Mouse (Mus musculus) liver, postnatal 0 days (tissue): ENCODE measurements around the gene Orm1. TPM values are rescaled to one million over a fixed set of nuclear protein-coding genes. Genes with fewer than 3 reads are reported as not detected.
"Not testable (repeated sequence)": the region's sequence is repeated elsewhere in the genome, so short reads cannot be mapped to it uniquely, and the experiment has no call there.

ENCODE experiments used
- ATAC-seq: fragments of 200-750 bp; cut with Nextera tagmentation; 2 replicates; pipeline ENCODE4 v1.8.0; 2017; ENCODE audit warnings: mild to moderate bottlenecking, moderate library complexity
- DNase-seq: peaks from one replicate; pipeline ENCODE4 v3.0.0-alpha.2; 2016
- H3K27ac ChIP-seq: fragments of 300-500 bp; sonication (generic); 2 replicates; pipeline ENCODE4 v1.5.1; 2014; ENCODE audit warnings: antibody characterized with exemption, moderate library complexity, mild to moderate bottlenecking, low read depth
- H3K27me3 ChIP-seq: fragments of 300-500 bp; sonication (generic); 2 replicates; pipeline ENCODE4 v1.6.1; 2014; ENCODE audit warnings: low read length, control low read depth, mixed read lengths; ENCODE audit not compliant: insufficient read depth
- H3K36me3 ChIP-seq: fragments of 300-500 bp; sonication (generic); replicated peaks from 2 replicates; pipeline ENCODE4 v1.6.1; 2014; ENCODE audit warnings: mild to moderate bottlenecking, control low read depth, low read length, moderate library complexity, mixed read lengths; ENCODE audit not compliant: insufficient read depth
- H3K4me1 ChIP-seq: fragments of 300-500 bp; sonication (generic); 2 replicates; pipeline ENCODE4 v1.6.1; 2014; ENCODE audit warnings: antibody characterized with exemption, mild to moderate bottlenecking, control low read depth; ENCODE audit not compliant: insufficient read depth
- H3K4me2 ChIP-seq: fragments of 300-500 bp; sonication (generic); 2 replicates; pipeline ENCODE4 v1.6.1; 2014; ENCODE audit warnings: low read depth, mild to moderate bottlenecking, low read length, moderate library complexity, mixed read lengths
- H3K4me3 ChIP-seq: fragments of 300-500 bp; sonication (generic); 2 replicates; pipeline ENCODE4 v1.5.1; 2014; ENCODE audit warnings: low read depth, low read length
- H3K9ac ChIP-seq: fragments of 300-500 bp; sonication (generic); replicated peaks from 2 replicates; pipeline ENCODE4 v1.6.1; 2014; ENCODE audit warnings: mild to moderate bottlenecking, moderate library complexity
- H3K9me3 ChIP-seq: fragments of 300-500 bp; sonication (generic); 2 replicates; pipeline ENCODE4 v1.6.1; 2016; ENCODE audit warnings: mild to moderate bottlenecking, control low read depth, low read length, mixed read lengths
- CTCF ChIP-seq: sonication (generic); IDR thresholded peaks from 2 replicates; pipeline ENCODE4 v1.5.1; 2016; ENCODE audit warnings: antibody characterized with exemption, low read depth
- EP300 ChIP-seq: IDR thresholded peaks from 2 replicates; pipeline ENCODE4 v1.6.1; 2016; ENCODE audit warnings: antibody characterized with exemption, low read depth, mild to moderate bottlenecking
- WGBS: fragments of 180-500 bp; shearing (Covaris S2); extraction: QIAGEN DNeasy Blood & Tissue Kit; methylation state at CpG from one replicate; pipeline ENCODE4 v1.1.7; 2014; ENCODE audit not compliant: insufficient replicate concordance; 5-methylcytosine and 5-hydroxymethylcytosine counted together
- polyA plus RNA-seq: library from polyadenylated mRNA; unstranded; fragments of >200 nt; fragmentation: Nextera tagmentation; extraction: Ambion mirVana; gene quantifications from 2 replicates; pipeline ENCODE4 v1.2.1, GENCODE M21; 2015

Gene Orm1
- polyA plus RNA-seq, 1 experiment from 2014 or later: 2.5 TPM

GRCm38 (mm10) chr4:63319566-63319965 lies 24.8 kb upstream of the Orm1 start:
- not testable (repeated sequence) for H3K36me3 ChIP-seq, H3K27me3 ChIP-seq, H3K9me3 ChIP-seq, H3K9ac ChIP-seq, H3K4me3 ChIP-seq, H3K4me2 ChIP-seq, H3K4me1 ChIP-seq, H3K27ac ChIP-seq, ATAC-seq
- TF ChIP-seq CTCF: peak; percentile 72
- 29% methylated on average over 3 of the region's 3 CpGs for WGBS
- peak; percentile 64 for DNase-seq

- no peak overlapping the region for H3K4me2 ChIP-seq
- H3K4me1 ChIP-seq: no peaks in the 10 kb centered on the region
- 84% methylated on average over 8 of the region's 8 CpGs for WGBS
- TF ChIP-seq EP300 (no peak), CTCF (no peak)
- H3K9ac ChIP-seq: no peak overlapping the region
- H3K4me3 ChIP-seq: no peak overlapping the region
- no peak for ATAC-seq
- H3K27ac ChIP-seq: no peak overlapping the region
- H3K27me3 ChIP-seq: no peaks in the 10 kb centered on the region
- H3K9me3 ChIP-seq: no peaks in the 10 kb centered on the region
- no peak for DNase-seq
- H3K36me3 ChIP-seq: peaks cover 3% of the 10 kb centered on the region; the same call in 1 of the 2 replicates
Observed at GRCm38 (mm10) chr4:63323275-63323815, 21.0 kb upstream of the Orm1 start.

DNA sequence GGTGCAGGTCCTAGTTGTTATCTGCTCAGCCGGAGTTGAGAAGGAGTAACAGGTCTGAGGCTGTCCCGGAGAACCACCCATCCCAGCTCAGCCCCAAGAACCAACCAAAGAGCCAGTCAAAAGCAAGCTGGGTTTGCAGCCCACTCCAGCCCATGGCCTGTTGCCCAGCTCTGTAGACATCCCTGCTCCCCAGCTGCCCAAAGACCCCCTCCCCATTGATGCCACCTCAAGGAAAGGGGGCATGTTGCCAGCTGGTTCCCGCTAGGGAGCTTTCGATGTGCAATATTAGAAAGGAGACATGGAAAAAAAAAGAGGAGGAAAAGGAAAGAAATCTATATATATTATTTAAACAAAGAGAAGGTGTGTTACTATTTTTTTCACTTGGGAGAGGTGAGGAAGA lies 11.0 kb upstream of the Orm1 start:
- H3K9ac ChIP-seq: no peak overlapping the region
- no peaks in the 10 kb centered on the region for H3K27me3 ChIP-seq
- H3K36me3 ChIP-seq: peaks cover 4% of the 10 kb centered on the region; the same call in 1 of the 2 replicates
- H3K4me1 ChIP-seq: no peaks in the 10 kb centered on the region
- H3K4me3 ChIP-seq: no peak overlapping the region
- no peak for DNase-seq
- TF ChIP-seq EP300 (no peak), CTCF (no peak)
- ATAC-seq: no peak
- no peak overlapping the region for H3K27ac ChIP-seq
- no peak overlapping the region for H3K4me2 ChIP-seq
- WGBS: 90% methylated on average over 4 of the region's 4 CpGs
- no peaks in the 10 kb centered on the region for H3K9me3 ChIP-seq

- H3K4me2 ChIP-seq: no peak overlapping the region
- H3K27me3 ChIP-seq: no peaks in the 10 kb centered on the region
- H3K9ac ChIP-seq: no peak overlapping the region
- no peak for DNase-seq
- H3K36me3 ChIP-seq: no peaks in the 10 kb centered on the region
- H3K4me1 ChIP-seq: no peaks in the 10 kb centered on the region
- no peak overlapping the region for H3K27ac ChIP-seq
- H3K4me3 ChIP-seq: no peak overlapping the region
- 46% methylated on average over 3 of the region's 3 CpGs for WGBS
- peak; percentile 83 for ATAC-seq
- no peaks in the 10 kb centered on the region for H3K9me3 ChIP-seq
- TF ChIP-seq CTCF (no peak), EP300 (no peak)
Observed at GRCm38 (mm10) chr4:63338414-63339076, 5.8 kb upstream of the Orm1 start.

DNA sequence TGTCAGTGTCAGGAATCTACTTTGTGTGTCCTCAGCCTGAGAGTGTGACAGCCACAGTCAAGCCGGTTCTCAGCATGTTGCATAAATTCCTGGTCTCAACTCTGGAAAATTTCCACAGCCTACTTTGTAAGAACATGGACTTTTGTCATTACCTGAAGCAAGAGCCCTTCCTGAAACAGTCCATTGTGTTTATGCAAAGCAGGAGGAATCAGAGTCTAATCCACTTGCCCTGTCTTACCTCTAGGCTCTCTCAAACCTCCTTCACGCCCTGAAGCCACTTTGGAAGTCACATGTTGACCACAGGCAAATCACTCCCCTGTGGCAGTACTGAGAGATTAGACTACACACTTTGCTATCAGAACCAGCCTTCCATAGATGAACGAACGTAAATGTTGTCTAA lies 1.9 kb upstream of the Orm1 start:
- Histone ChIP-seq H3K4me3 (no peak overlapping the region), H3K36me3 (no peaks in the 10 kb centered on the region), H3K27ac (no peak overlapping the region), H3K4me2 (no peak overlapping the region), H3K27me3 (no peaks in the 10 kb centered on the region), H3K4me1 (no peaks in the 10 kb centered on the region), H3K9ac (no peak overlapping the region), H3K9me3 (no peaks in the 10 kb centered on the region)
- ATAC-seq: no peak
- WGBS: 52% methylated on average over 4 of the region's 4 CpGs
- no peak for TF ChIP-seq CTCF
- TF ChIP-seq EP300: no peak
- DNase-seq: no peak

DNA sequence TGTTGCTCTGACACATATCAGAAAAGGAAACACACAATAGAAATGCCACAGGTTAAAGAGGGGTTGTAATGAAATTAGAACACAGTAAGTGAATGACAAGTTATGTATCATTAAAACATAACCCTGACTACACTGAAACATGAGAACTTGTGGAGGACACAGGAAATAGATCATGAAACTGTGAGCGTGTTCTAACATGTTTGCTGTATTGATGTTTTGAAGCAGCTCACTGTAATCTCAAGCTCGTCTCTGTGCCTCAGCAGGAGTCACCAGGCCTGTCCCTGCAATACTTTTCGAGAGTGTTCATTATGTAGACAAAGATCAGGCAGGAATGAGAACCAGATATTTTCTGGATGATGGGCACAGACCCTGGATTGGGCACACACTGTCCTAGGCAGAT lies 752 bp upstream of the Orm1 start:
- no peaks in the 10 kb centered on the region for H3K27me3 ChIP-seq
- no peak overlapping the region for H3K4me3 ChIP-seq
- DNase-seq (no peak), ATAC-seq (no peak)
- no peaks in the 10 kb centered on the region for H3K36me3 ChIP-seq
- no peaks in the 10 kb centered on the region for H3K4me1 ChIP-seq
- WGBS: 52% methylated on average over 3 of the region's 3 CpGs
- no peaks in the 10 kb centered on the region for H3K9me3 ChIP-seq
- no peak for TF ChIP-seq EP300
- no peak for TF ChIP-seq CTCF
- H3K9ac ChIP-seq: no peak overlapping the region
- no peak overlapping the region for H3K27ac ChIP-seq
- H3K4me2 ChIP-seq: no peak overlapping the region

DNA sequence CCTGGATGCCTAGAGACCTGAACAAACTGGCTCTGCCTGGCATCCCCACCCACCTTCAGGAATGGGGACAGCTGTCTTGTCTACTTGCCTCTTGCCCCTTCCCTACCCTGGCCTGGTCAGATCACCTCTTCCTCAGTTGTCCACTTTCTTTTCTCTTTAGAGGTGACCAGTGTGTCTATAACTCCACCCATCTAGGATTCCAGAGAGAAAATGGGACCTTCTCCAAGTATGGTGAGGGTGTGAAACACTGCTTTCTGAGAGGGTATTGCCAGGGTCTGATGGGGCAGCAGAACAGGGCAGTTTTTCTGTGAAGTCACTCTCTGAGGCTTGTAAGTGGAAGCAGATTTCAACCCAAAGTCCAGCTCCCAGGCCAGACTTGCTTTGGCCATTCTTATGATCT lies 901 bp downstream of the Orm1 start:
- no peak overlapping the region for H3K4me3 ChIP-seq
- TF ChIP-seq EP300 (no peak), CTCF (no peak)
- no peaks in the 10 kb centered on the region for H3K4me1 ChIP-seq
- H3K4me2 ChIP-seq: no peak overlapping the region
- no peak overlapping the region for H3K27ac ChIP-seq
- no peaks in the 10 kb centered on the region for H3K9me3 ChIP-seq
- ATAC-seq: no peak
- no peak for DNase-seq
- H3K27me3 ChIP-seq: no peaks in the 10 kb centered on the region
- H3K9ac ChIP-seq: no peak overlapping the region
- no peaks in the 10 kb centered on the region for H3K36me3 ChIP-seq
